Mouse (Mus musculus) layer of hippocampus, adult 9-11 months (tissue): ENCODE measurements at regions not wholly inside any gene's neighbourhood (a gene's known extent, or its start where the extent isn't known, plus 50 kb on each side); places are given as distances from the start of the nearest gene placed in this dataset.

Source experiments
- DNase-seq: peaks from one replicate; pipeline ENCODE4 v3.0.0; 2022

GRCm38 (mm10) chr15:87375596-87376194, 168.4 kb upstream of the Fam19a5 start:
- no peak for DNase-seq

GRCm38 (mm10) chr15:87383551-87384265, 160.4 kb upstream of the Fam19a5 start:
- no peak for DNase-seq

- DNase-seq = no peak
Measured at GRCm38 (mm10) chr15:87384279-87385066, 159.6 kb upstream of the Fam19a5 start.

- no peak for DNase-seq
Measured at GRCm38 (mm10) chr15:87386513-87386983, 157.6 kb upstream of the Fam19a5 start.

GRCm38 (mm10) chr15:87391395-87391794, 152.7 kb upstream of the Fam19a5 start:
- DNase-seq = no peak

GRCm38 (mm10) chr15:87398396-87398795, 145.7 kb upstream of the Fam19a5 start:
- DNase-seq = no peak

GRCm38 (mm10) chr15:87405689-87406088, 138.4 kb upstream of the Fam19a5 start:
- peak; percentile 63 for DNase-seq

- DNase-seq = no peak
Measured at GRCm38 (mm10) chr15:87411978-87412377, 132.1 kb upstream of the Fam19a5 start.

GRCm38 (mm10) chr15:87415996-87416395, 128.1 kb upstream of the Fam19a5 start:
- DNase-seq = no peak

GRCm38 (mm10) chr15:87421743-87422142, 122.4 kb upstream of the Fam19a5 start:
- DNase-seq = peak; percentile 67

GRCm38 (mm10) chr15:87433306-87433705, 110.8 kb upstream of the Fam19a5 start:
- DNase-seq = no peak

GRCm38 (mm10) chr15:87433901-87434300, 110.2 kb upstream of the Fam19a5 start:
- DNase-seq = no peak

GRCm38 (mm10) chr15:87435566-87435965, 108.5 kb upstream of the Fam19a5 start:
- no peak for DNase-seq

GRCm38 (mm10) chr15:87437611-87438010, 106.5 kb upstream of the Fam19a5 start:
- no peak for DNase-seq

- DNase-seq = no peak
Measured at GRCm38 (mm10) chr15:87458932-87459331, 85.2 kb upstream of the Fam19a5 start.

- no peak for DNase-seq
Measured at GRCm38 (mm10) chr15:87476247-87476646, 67.9 kb upstream of the Fam19a5 start.

- DNase-seq = no peak
Measured at GRCm38 (mm10) chr15:87476862-87477490, 67.1 kb upstream of the Fam19a5 start.

GRCm38 (mm10) chr15:87480758-87481157, 63.3 kb upstream of the Fam19a5 start:
- DNase-seq = peak; percentile 64
